Mouse (Mus musculus) frontal cortex, postnatal 25 days (tissue): ENCODE data around the gene Zfp444.

Experiments used
- DNase-seq, 2 experiments: peaks; one replicate each; pipeline ENCODE4 v3.0.0; 2022; ENCODE audit warnings: low spot score in 2 of 2

The Zfp444 gene

GRCm38 (mm10) chr7:6172006-6172649 lies at the start of gene Zfp444:
TSS of gene Zfp444 (plus strand) at chr7:6172226.
- peak; percentile 99 to 100 for DNase-seq

- peak; percentile 70 to 80 for DNase-seq
These were observed 45.2 kb upstream of the Zfp444 start for GRCm38 (mm10) chr7:6126690-6127448.

DNA sequence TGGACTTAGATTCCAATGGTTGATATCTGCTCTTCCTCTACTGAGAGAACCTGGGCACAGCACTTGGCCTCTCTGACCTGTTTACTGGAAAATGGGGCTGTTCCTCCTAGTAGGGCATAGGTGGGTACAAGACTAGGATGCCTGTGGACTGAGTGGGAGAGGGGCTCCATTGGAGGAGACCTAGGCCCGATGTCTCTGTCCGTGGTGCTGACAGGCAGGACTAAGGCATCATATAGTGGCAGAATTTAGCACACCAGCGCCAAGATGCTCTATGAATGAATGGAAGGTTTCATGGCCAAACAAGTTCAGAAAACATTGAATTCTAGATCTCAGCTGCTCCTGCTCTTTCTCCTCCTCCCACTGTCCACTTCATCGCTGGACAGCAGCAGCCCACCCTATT lies 41.7 kb upstream of the Zfp444 start:
- no peak for DNase-seq

DNA sequence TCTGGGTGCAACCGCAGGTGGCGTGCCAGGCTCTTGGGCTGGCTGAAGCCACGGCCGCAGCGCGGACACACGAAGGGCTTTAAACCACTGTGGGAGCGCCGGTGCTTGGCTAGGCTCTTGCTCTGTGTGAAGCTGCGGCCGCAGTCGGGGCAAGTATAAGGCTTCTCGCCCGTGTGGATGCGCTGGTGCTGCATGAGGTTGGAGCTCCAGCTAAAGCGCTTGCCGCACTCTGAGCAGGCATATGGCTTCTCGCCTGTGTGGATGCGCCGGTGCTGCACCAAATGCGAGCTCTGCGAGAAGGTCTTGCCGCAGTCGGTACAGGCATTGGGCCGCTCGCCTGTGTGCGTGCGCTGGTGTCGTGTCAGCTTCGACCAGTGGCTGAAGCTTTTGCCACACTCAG lies 39.4 kb upstream of the Zfp444 start:
- no peak for DNase-seq

DNA sequence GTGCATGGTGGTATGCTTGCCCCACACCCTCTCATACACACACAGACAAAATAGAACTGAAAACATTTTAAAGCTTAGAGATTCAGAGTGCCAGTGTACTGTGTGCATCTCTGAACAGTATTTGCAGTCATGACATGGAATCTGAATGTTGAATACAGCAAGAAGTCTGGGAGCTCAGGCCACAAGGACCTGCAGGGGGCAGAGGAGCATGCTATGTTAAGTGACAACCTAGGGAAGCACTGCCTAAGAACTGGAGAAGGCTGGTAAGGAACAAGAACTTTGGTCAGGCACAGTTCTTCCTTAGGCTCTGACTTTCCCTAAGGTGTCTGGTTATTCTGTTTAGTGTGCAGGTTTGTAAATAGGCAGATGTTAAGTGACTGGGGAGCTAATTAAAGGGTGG lies 35.5 kb upstream of the Zfp444 start:
- no peak for DNase-seq

DNA sequence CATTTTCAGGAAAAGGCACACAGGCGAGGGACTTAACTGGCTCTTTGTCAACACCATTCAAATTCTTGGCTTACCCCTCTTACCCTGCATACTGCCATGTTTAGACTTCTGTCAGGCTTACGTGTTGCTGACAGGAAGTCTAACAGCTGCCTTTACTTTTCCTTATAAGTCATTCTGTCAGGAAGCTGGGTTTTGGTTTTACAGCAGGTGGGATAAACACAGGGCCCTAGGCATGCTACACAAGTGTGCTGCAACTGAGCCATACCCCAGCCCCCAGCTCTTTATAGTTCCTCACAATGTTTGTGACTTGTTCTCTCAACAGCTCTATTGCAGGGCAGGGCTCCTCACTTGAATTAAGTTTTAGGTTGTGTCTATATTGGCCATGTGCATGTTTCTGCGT lies 32.7 kb upstream of the Zfp444 start:
- DNase-seq: no peak

DNA sequence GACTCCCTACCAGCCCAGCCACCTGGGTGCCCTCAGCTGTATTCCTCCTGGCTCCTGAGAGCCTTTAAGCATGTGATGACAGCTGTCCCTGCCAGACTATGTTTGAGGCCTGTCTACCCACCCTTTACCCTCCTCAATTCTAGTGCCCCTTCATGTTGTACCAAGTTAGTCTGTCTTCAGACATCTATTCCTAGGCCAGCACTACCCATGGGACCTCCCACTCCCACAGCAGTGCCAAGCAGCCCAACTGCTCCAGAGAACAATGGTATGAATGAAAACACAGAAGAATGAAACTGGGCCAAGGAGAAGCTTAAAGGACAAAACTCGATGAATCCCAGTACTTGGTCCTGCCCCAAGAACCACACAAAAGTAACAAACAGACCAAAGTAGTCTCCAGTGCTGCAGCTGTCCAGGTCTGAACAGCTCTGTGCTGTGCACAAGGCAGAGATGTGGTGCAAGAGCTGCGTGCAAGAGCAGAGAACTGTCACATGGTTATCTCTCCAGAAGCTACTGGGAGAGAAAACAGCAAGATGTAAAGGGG lies 28.0 kb upstream of the Zfp444 start:
- DNase-seq: no peak

GRCm38 (mm10) chr7:6145423-6146188 lies 26.4 kb upstream of the Zfp444 start:
- no peak for DNase-seq

- DNase-seq: no peak
These were observed 25.6 kb upstream of the Zfp444 start for GRCm38 (mm10) chr7:6146194-6146981.

- no peak for DNase-seq
These were observed 25.1 kb upstream of the Zfp444 start for GRCm38 (mm10) chr7:6146982-6147325.

DNA sequence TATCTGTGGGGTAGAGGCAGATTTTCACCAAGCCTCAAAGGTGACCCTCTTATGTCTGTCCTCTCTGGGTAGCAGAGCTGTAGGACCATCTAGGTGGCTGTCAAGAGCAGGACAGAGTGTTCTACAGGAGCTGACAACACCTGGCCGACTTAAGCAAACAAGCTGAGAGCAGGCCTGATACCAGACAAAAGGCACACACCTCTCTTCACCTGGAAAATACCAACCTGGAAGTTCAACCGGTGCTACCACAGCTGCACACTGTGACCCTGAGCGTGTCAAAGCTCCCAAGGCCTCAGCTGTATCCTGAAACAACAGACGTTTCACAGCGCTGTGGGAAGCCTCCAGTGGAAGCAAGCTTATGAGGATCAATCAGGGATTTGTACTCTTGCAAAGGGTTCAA lies 24.3 kb upstream of the Zfp444 start:
- no peak for DNase-seq

DNA sequence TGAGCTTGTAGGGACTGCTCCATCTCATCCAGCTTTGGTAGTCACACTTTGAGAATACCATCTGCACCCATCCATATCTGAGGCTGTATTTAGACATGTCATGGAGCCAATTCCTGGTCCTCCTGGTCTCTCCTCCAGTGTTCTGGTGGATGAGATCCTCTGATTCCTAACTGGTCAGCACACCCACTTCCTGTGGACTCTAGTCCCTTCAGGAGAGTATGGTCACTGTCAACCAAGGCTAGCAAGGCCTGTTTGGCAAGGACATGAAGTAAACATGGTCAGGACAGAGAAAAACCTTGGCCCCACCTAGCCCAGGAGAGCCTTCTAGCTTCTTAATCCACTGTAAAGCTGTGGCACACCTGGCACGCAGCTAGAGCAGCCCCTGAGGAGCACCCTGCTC lies 20.8 kb upstream of the Zfp444 start:
- no peak for DNase-seq

DNA sequence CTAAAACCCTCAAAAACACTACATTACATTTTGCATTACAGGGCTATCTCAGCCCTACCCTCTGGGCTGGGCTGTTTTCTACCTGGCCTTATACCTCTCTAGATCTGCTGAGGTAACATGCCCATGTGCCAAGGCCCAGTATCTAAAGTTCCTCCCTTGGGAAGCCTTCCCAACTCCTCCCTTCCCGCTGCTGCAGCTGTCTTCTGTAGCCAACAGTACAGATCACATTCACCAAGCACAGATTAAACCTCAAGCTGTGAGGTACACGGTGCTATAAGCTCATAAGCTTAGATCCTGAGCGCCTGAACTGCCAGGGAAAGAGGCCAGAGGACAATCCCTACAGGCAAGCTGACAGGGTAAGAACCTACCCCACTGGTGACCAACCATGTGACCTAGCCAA lies 20.0 kb upstream of the Zfp444 start:
- DNase-seq: no peak

GRCm38 (mm10) chr7:6153131-6153530 lies 18.9 kb upstream of the Zfp444 start:
- DNase-seq: no peak

GRCm38 (mm10) chr7:6154164-6154563 lies 17.9 kb upstream of the Zfp444 start:
- no peak for DNase-seq

- peak; percentile 50 to 62 for DNase-seq
These were observed 16.8 kb upstream of the Zfp444 start for GRCm38 (mm10) chr7:6155031-6155872.

DNA sequence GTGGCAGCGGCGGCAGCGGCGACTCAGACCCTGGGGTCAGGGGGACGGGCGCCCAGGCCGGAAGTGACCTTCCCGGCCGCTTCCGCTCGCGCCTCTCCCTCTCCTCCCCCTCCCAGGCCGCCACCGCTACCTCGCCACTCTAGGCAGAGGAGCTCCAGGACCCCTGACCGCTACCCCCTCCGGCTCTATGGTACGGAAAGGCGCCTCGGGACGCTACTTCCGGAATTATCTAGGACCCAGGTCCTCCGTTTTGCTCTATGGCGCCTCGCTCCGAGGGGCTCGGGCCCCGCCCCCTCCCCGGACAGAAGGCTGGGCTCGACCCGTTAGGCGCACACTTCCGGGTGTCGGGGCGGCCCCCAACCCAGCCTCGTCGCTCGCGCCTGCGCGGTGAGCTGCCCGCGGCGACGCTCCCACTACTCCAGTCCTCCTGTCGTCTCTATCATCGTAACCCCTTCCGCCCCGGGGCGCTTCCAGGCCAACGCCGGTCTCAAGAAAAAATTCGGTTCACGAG lies 16.1 kb upstream of the Zfp444 start, which contains the start of gene Zfp787:
TSS of gene Zfp787 (minus strand) at position 97 of the 511 bp plus-strand sequence.
- DNase-seq: peak; percentile 92 to 95

GRCm38 (mm10) chr7:6156901-6157472 lies 15.0 kb upstream of the Zfp444 start:
- DNase-seq: no peak

DNA sequence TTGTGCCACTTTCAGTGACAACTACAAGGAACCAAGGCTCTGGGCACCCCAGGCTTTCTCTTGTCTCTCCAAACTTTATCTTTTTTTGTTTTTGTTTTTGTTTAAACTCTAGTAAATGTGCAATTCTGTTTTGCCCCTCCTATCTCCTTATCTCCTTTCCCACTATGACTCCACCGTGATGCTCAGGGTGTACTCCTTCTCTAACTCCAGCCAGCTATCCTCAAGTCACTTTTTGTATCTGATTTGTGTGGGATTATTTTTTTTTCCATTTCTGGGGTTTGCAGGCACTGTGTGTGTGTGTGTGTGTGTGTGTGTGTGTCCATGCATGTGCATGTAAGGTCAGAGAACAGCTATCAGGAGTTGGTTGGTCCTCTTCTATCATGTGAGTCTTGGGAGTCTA lies 14.5 kb upstream of the Zfp444 start:
- no peak for DNase-seq

GRCm38 (mm10) chr7:6159604-6160003 lies 12.4 kb upstream of the Zfp444 start:
- DNase-seq: no peak
